Mouse (Mus musculus): ENCODE results near the gene Ranbp3. TPM values are rescaled to one million over a fixed set of nuclear protein-coding genes. Genes with fewer than 3 reads are reported as not detected.
"Not testable (repeated sequence)": the region's sequence is repeated elsewhere in the genome, so short reads cannot be mapped to it uniquely, and the experiment has no call there.

Gene Ranbp3
- 109 and 116 TPM in 2 replicates for polyA plus RNA-seq (2015; fragmentation: Nextera tagmentation; extraction: Ambion mirVana)

DNA sequence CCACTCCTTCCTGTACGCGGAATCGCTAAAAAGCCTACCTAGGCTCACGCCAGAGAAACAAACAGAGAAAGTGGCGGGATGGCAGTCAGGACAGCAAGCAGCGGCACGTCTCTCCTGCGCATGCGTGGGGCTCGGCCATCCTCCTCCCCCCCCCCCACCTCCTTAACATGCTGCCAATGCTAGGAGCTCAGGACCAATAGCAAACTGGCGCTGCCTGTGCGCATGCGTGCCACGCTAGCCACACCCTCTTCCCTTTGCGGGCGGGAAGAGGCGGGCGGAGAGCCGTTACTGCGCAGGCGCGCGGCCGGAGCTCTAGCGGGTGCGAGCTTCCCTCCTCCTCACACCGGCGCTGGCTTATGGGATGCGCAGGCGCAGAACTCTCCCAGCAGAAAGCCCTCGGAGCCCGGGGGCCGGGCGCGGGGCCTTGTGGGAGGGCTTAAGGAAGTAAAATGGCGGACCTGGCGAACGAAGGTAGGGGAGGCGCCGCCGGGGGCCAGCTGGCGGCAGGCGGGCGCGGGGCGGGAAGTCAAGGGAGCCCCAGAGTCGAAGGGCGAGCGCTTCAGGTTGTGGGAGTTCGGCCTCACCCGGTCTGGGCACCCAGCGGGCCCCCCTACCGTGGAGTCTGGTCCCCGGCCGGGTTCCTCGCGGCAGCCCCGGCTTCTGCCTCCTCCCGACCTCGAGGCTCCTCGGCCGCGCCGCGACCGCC, at the start of gene Ranbp3:
Gene Ranbp3, plus strand, starts transcription at position 354 of the 706 bp plus-strand sequence.
- H3K36me3 ChIP-seq (replicated peaks), result no peaks in the 10 kb centered on the region; the same call in 1 of the 2 replicates
- WGBS, result under 1% methylated on average over 56 of the region's 66 CpGs
- H3K4me2 ChIP-seq, result peak within 1 kb of the TSS; percentile 80
- H3K4me3 ChIP-seq, result peak within 1 kb of the TSS; percentile 96
- H3K9me3 ChIP-seq, result no peaks in the 10 kb centered on the region
- H3K27me3 ChIP-seq (replicated peaks), result 0 out of 2 replicates have a peak, but pooled peaks cover 3% of the 10 kb centered on the region
- peak within 1 kb of the TSS; percentile 96 for H3K9ac ChIP-seq
- peak; percentile 86 for ATAC-seq (replicated peaks)
- peaks cover 45% of the 10 kb centered on the region for H3K4me1 ChIP-seq
- H3K27ac ChIP-seq, result peak within 1 kb of the TSS; percentile 83

DNA sequence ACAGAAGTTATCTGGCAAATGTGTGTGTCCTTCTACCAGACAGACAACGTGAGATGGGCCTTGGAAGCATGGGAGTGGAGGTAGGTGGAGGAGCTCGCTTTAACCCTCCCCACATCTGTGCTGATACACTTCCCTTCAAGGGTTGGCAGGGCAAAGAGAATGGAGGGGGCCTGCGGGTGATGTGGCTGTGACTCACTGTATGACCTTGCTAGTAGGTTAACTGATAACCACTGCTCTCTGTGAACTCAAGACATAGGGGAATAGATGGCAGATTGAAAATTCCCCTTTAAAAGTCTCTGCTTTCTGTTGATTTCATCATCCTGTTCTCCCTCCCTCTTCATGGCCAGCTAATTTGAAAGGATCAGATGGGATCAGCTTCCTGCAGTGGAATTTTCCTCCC, 47.6 kb upstream of the Ranbp3 start:
- ATAC-seq (replicated peaks), result no peak
- Histone ChIP-seq H3K9me3 (no peaks in the 10 kb centered on the region), H3K4me3 (peak overlapping the region; percentile 78; the same call in 1 of the 2 replicates), H3K36me3 (replicated peaks) (peaks cover 12% of the 10 kb centered on the region; the same call in 1 of the 2 replicates), H3K27ac (no peak overlapping the region), H3K4me1 (peaks cover 28% of the 10 kb centered on the region), H3K4me2 (peak overlapping the region; percentile 92; the same call in 1 of the 2 replicates), H3K27me3 (replicated peaks) (0 out of 2 replicates have a peak, but pooled peaks cover 3% of the 10 kb centered on the region), H3K9ac (no peak overlapping the region)
- 81% methylated on average over 3 of the region's 3 CpGs for WGBS

DNA sequence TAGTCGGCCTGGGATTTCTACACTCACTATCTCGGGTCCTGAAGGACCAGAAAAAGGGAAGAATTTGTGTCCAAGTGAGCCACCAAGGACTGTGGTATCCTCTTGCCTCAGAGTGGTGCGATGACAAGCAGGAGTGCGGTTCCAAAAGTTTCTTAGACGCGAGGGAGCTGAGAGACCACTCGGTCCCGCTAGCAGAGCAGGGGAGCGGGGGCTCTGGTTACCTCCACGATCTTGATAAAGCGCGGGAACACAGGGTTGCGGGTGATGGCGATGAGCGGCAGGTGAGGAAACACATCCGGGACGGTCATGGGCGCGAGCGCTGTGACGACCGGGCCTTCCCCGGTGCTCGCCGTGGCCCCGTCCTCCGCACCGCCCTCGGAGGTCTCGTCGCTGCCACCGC, 46.8 kb upstream of the Ranbp3 start:
- H3K4me3 ChIP-seq, result peak overlapping the region; percentile 78
- H3K4me2 ChIP-seq, result peak overlapping the region; percentile 92
- H3K27ac ChIP-seq, result peak overlapping the region; percentile 82
- no peak for ATAC-seq (replicated peaks)
- no peaks in the 10 kb centered on the region for H3K9me3 ChIP-seq
- 0 out of 2 replicates have a peak, but pooled peaks cover 3% of the 10 kb centered on the region for H3K27me3 ChIP-seq (replicated peaks)
- H3K9ac ChIP-seq, result peak overlapping the region; percentile 60
- WGBS, result 1% methylated on average over 31 of the region's 32 CpGs
- H3K4me1 ChIP-seq, result peaks cover 28% of the 10 kb centered on the region
- H3K36me3 ChIP-seq (replicated peaks), result peaks cover 5% of the 10 kb centered on the region; the same call in 1 of the 2 replicates

DNA sequence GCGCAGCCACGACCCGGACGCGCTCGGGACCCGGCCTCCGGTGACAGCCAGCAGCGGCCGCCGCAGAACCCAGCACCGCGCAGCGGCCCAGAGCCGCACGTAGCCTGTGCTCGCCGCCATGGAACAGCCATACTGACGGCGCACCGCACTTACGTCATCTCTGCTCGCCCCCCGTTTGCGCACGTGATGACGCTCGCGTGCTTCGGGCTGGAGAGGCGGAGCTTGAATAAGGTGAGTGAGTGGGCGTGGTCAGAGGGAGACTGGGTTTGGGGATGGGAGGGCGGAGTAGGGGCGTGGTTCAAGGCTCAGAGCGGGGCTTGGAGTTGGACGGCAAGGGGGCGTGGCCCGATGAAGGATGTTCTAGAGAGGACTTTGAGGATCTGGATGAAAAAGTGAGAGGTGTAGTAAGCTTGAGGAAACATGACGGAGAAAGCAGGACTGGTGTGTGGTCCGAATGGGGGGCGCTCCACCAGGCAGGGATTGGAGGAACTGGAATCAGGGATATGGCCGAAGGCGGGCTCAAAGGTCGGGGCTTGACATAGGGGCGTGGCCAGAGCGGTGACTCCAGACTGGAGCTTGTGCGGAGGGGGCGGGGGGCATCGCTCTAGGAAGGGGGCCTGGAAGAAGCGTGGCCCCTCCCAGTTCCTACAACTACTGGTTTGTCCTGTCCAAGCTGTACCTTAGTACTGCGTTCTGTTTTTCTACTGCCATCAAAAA, 46.2 kb upstream of the Ranbp3 start, which contains the start of gene Lonp1:
Gene Lonp1, minus strand, starts transcription at position 134 of the 717 bp plus-strand sequence.
- peak within 1 kb of the TSS; percentile 82 for H3K27ac ChIP-seq
- H3K27me3 ChIP-seq (replicated peaks), result 0 out of 2 replicates have a peak, but pooled peaks cover 3% of the 10 kb centered on the region
- under 1% methylated on average over 51 of the region's 51 CpGs for WGBS
- peaks cover under 1% of the 10 kb centered on the region; the same call in 1 of the 2 replicates for H3K36me3 ChIP-seq (replicated peaks)
- no peaks in the 10 kb centered on the region for H3K9me3 ChIP-seq
- peak within 1 kb of the TSS; percentile 60 for H3K9ac ChIP-seq
- H3K4me1 ChIP-seq, result peaks cover 28% of the 10 kb centered on the region
- peak; percentile 93 for ATAC-seq (replicated peaks)
- peak within 1 kb of the TSS; percentile 78 for H3K4me3 ChIP-seq
- H3K4me2 ChIP-seq, result peak within 1 kb of the TSS; percentile 92

DNA sequence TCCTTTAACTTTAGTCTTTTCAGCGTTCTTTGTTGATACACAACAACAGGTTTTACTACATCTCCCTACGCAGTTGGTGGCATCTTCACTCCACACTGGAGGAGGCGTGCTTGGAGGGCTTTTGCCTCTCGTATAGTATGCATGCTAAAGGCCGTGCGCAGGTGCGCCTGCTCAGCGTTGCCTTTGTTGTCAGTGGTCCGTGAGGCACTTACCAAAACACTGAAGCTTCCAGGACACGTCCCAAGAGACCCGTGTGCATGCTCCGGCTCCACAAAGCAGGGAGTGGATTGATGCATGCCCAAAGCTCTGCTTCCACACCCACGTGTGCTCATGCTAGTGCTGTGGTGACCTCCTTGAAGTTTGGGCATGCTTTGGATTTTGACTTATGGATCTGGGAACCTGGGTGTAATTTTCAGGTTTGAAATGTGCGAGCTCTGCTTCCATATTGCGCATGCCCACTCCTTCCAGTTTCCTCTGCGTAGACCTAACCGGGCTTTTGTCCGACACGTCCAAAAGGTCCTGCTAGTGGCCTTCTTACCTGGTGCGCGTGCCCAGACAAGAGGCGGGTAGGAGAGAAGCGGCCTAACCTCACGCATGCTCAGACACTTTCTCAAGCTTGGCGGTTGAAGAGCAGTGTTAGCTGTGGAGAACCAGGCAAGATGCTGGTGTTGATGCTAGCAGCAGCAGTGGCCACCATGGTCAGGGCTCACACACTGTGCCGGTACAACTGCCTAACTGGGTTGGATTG, 45.4 kb upstream of the Ranbp3 start, which contains the start of gene Catsperd:
Gene Catsperd, plus strand, starts transcription at position 614 of the 748 bp plus-strand sequence.
- Histone ChIP-seq H3K9me3 (no peaks in the 10 kb centered on the region), H3K9ac (peak within 1 kb of the TSS; percentile 60), H3K27ac (peak within 1 kb of the TSS; percentile 82), H3K36me3 (replicated peaks) (no peaks in the 10 kb centered on the region; the same call in 1 of the 2 replicates), H3K4me1 (peaks cover 28% of the 10 kb centered on the region), H3K4me2 (peak within 1 kb of the TSS; percentile 92), H3K27me3 (replicated peaks) (0 out of 2 replicates have a peak, but pooled peaks cover 3% of the 10 kb centered on the region), H3K4me3 (peak within 1 kb of the TSS; percentile 78)
- peak; percentile 69 for ATAC-seq (replicated peaks)
- 7% methylated on average over 26 of the region's 26 CpGs for WGBS

DNA sequence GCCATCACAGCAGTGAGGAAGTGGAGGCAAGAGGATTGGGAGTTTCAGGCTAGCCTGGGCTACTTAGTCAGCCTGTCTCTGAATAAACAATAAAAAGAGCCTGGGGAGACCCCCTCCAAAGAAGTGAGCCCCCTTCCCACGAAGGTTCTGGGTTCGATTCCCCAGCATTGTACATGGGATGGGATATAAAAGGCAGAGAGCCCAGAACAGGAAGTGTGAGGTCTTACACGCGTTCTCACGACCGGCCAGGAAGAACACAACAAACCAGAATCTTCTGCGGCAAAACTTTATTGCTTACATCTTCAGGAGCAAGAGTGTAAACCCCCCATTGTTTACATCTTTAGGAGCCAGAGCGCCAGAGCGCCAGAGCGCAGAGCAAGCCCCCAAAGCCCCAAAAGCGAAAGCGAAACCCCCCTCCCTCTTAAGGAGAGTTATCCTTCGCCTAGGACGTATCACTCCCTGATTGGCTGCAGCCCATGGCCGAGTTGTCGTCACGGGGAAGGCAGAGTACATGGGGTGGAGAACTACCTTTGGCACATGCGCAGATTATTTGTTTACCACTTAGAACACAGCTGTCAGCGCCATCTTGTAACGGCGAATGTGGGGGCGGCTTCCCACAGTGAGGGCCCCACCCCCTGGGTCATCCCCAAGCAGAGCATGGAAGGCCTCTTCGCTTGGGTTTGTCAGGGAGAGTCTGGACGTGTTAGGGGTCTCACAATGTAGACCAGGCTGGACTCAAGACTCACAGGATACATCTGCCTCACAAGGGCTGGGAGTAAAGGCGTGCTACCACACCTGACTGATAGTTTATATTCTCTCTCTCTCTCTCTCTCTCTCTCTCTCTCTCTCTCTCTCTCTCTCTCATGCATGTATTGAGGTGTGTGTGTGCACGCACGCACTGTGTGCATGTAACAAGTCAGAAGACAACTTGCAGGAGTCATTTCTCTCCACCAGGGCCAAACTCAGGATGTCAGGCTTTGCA, 43.0 kb upstream of the Ranbp3 start:
- H3K9ac ChIP-seq; H3K27me3 ChIP-seq (replicated peaks); H3K4me3 ChIP-seq; ATAC-seq (replicated peaks); H3K4me2 ChIP-seq; H3K27ac ChIP-seq; H3K9me3 ChIP-seq; H3K36me3 ChIP-seq (replicated peaks): not testable (repeated sequence)
- H3K4me1 ChIP-seq, result peaks cover 23% of the 10 kb centered on the region
- 89% methylated on average over 27 of the region's 27 CpGs for WGBS

DNA sequence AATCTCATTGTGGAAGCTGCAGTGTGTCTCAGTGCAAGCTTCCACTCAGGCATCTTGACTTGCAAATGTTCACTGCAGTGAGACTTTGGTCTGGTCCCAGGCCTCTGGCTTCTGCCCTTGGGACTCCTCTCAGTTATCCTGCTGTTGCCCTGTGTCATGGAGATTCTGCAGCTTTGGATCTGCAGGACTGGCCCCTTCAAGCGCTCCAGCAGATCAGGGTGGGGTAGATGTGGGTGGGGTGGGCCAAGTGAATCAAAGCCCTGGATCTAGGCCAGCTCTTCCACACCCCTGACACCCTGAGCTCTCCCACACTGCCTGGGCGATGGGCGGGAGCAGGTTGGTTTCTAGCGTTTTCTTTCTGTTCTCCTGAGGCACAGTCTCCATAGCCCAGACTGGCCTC, 41.3 kb upstream of the Ranbp3 start:
- no peaks in the 10 kb centered on the region for H3K9me3 ChIP-seq
- 56% methylated on average over 4 of the region's 4 CpGs for WGBS
- no peak overlapping the region for H3K27ac ChIP-seq
- ATAC-seq (replicated peaks), result no peak
- H3K36me3 ChIP-seq (replicated peaks), result no peaks in the 10 kb centered on the region
- peaks cover 11% of the 10 kb centered on the region for H3K4me1 ChIP-seq
- H3K4me2 ChIP-seq, result no peak overlapping the region
- 0 out of 2 replicates have a peak, but pooled peaks cover 3% of the 10 kb centered on the region for H3K27me3 ChIP-seq (replicated peaks)
- H3K4me3 ChIP-seq, result no peak overlapping the region
- H3K9ac ChIP-seq, result no peak overlapping the region

DNA sequence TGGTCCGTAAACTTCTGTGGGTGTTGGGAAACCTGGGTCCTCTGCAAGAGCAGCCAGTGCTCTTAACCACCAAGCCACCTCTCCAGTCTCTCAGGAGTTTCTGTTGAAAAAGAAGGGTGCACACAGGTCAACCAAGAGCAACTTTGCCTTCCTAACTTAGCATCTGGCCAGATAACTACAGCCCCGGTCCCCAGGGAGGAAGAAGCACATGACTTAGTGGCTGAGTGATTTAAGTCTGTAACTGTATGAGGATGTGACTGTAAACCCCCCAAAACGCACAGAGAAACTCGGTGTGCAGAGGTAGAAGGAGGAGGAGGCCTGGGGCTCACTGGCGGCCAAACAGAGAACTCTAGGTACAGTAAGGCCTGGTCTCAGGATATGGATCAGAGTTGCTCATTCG, 39.1 kb upstream of the Ranbp3 start:
- Histone ChIP-seq H3K9me3 (no peaks in the 10 kb centered on the region), H3K27me3 (replicated peaks) (0 out of 2 replicates have a peak, but pooled peaks cover 3% of the 10 kb centered on the region), H3K4me1 (no peaks in the 10 kb centered on the region), H3K36me3 (replicated peaks) (no peaks in the 10 kb centered on the region), H3K27ac (no peak overlapping the region), H3K4me3 (no peak overlapping the region), H3K4me2 (no peak overlapping the region), H3K9ac (no peak overlapping the region)
- WGBS, result 94% methylated on average over 6 of the region's 6 CpGs
- ATAC-seq (replicated peaks), result no peak

DNA sequence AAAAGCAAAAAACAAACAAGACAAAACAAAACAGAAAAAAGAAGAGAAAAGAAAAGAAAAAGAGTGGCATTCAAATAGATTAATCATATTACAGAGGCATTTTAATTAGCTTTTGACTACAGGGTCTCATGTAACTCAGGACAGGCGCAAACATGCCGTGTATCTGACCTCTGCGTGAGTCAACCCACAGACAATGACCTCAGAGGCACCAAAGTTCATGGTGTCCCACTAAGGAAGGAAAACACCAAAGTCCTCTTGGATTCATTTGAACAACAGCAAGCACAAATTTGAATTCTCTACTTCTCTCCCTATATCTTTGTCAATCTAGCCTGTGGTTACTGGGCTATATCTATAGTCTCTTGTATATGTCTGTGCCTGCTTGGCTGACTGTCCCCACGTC, 29.9 kb upstream of the Ranbp3 start:
- H3K4me2 ChIP-seq, result no peak overlapping the region
- H3K36me3 ChIP-seq (replicated peaks), result no peaks in the 10 kb centered on the region
- H3K9ac ChIP-seq, result no peak overlapping the region
- H3K27me3 ChIP-seq (replicated peaks), result no peaks in the 10 kb centered on the region
- H3K4me3 ChIP-seq, result no peak overlapping the region
- no peaks in the 10 kb centered on the region for H3K4me1 ChIP-seq
- whole genome bisulfite sequencing, result 88% methylated on average over 4 of the region's 4 CpGs
- no peak for ATAC-seq (replicated peaks)
- H3K27ac ChIP-seq, result no peak overlapping the region
- H3K9me3 ChIP-seq, result no peaks in the 10 kb centered on the region

DNA sequence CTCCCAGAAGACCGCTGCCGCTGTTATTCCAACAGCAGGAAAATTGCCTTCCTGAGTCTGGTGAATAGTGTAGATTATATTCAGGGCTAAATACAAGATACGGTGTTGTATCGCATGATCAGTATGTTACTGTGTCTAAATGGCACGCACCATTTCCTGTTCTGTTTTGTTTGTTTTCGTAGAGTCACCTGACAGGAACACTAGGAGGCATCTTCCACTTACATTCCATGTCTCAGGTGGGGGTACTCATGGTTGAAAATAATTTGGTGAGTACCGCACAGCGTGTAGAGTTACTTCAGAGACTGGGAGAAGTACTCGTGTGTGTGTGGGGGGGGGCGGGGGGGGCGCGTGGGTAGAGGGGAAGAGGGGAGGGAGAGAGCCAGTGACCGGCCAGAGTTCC, 25.5 kb upstream of the Ranbp3 start:
- H3K27me3 ChIP-seq (replicated peaks), result no peaks in the 10 kb centered on the region
- H3K4me2 ChIP-seq, result no peak overlapping the region
- no peaks in the 10 kb centered on the region for H3K4me1 ChIP-seq
- no peaks in the 10 kb centered on the region for H3K9me3 ChIP-seq
- H3K36me3 ChIP-seq (replicated peaks), result no peaks in the 10 kb centered on the region
- no peak overlapping the region for H3K27ac ChIP-seq
- WGBS, result 75% methylated on average over 12 of the region's 13 CpGs
- no peak for ATAC-seq (replicated peaks)
- H3K4me3 ChIP-seq, result no peak overlapping the region
- no peak overlapping the region for H3K9ac ChIP-seq

DNA sequence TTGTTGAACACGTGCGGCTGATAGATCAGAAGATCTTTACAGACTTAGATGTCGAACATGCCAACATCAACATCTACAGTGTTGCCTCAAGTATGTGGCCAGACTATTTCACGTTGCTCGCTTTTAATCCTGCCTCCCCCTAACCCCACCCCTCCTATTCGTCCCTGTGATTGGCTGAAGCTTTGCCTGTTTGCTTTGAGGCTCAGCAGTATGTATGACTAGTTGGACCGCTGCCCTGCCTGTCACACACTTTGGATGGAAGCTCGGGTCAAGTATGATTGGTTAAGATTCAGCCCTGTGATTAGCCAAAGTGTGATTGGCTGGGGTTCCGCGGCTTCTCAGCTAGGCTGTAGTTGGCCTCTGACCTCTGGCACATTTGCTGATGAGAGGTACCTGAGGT, 21.3 kb upstream of the Ranbp3 start:
- Histone ChIP-seq H3K4me1 (no peaks in the 10 kb centered on the region), H3K27me3 (replicated peaks) (no peaks in the 10 kb centered on the region), H3K4me2 (no peak overlapping the region), H3K9ac (no peak overlapping the region), H3K36me3 (replicated peaks) (no peaks in the 10 kb centered on the region), H3K27ac (no peak overlapping the region), H3K4me3 (no peak overlapping the region), H3K9me3 (no peaks in the 10 kb centered on the region)
- WGBS, result 42% methylated on average over 10 of the region's 10 CpGs
- ATAC-seq (replicated peaks), result no peak
